Mouse (Mus musculus) intestine, postnatal 0 days (tissue): ENCODE measurements around the gene Ppbp. TPM values are rescaled to one million over a fixed set of nuclear protein-coding genes. Genes with fewer than 3 reads are reported as not detected.

Source experiments
- ATAC-seq: fragments of 200-750 bp; cut with Nextera tagmentation; 2 replicates; pipeline ENCODE4 v1.8.0; 2017; ENCODE audit warnings: mild to moderate bottlenecking, moderate TSS enrichment, moderate library complexity
- H3K27ac ChIP-seq: fragments of 300-500 bp; sonication (generic); 2 replicates; pipeline ENCODE4 v1.5.1; 2014; ENCODE audit warnings: mild to moderate bottlenecking, low read depth, low read length, moderate library complexity
- H3K27me3 ChIP-seq: fragments of 300-500 bp; sonication (generic); replicated peaks from 2 replicates; pipeline ENCODE4 v1.6.1; 2014; ENCODE audit warnings: low read length, mixed read lengths; ENCODE audit not compliant: control insufficient read depth, insufficient read depth
- H3K36me3 ChIP-seq: fragments of 300-500 bp; sonication (generic); 2 replicates; pipeline ENCODE4 v1.6.1; 2014; ENCODE audit warnings: mild to moderate bottlenecking, moderate library complexity; ENCODE audit not compliant: control insufficient read depth, insufficient read depth
- H3K4me1 ChIP-seq: fragments of 300-500 bp; sonication (generic); replicated peaks from 2 replicates; pipeline ENCODE4 v1.6.1; 2014; ENCODE audit warnings: antibody characterized with exemption, low read length, mixed read lengths; ENCODE audit not compliant: control insufficient read depth, insufficient read depth
- H3K4me2 ChIP-seq: fragments of 300-500 bp; sonication (generic); replicated peaks from 2 replicates; pipeline ENCODE4 v1.6.1; 2014; ENCODE audit warnings: low read depth, mild to moderate bottlenecking, moderate library complexity
- H3K4me3 ChIP-seq: fragments of 300-500 bp; sonication (generic); 2 replicates; pipeline ENCODE4 v1.5.1; 2014; ENCODE audit warnings: low read depth, low read length
- H3K9ac ChIP-seq: fragments of 300-500 bp; sonication (generic); 2 replicates; pipeline ENCODE4 v1.6.1; 2014; ENCODE audit warnings: mild to moderate bottlenecking, low read depth, low read length
- H3K9me3 ChIP-seq: fragments of 300-500 bp; sonication (generic); 2 replicates; pipeline ENCODE4 v1.6.1; 2016; ENCODE audit warnings: mixed run types; ENCODE audit not compliant: control insufficient read depth
- CTCF ChIP-seq: sonication (generic); IDR thresholded peaks from 2 replicates; pipeline ENCODE4 v1.5.1; 2016; ENCODE audit warnings: low read depth, mild to moderate bottlenecking, control low read depth, antibody characterized with exemption, moderate library complexity
- WGBS: fragments of 180-500 bp; shearing (Covaris S2); extraction: QIAGEN DNeasy Blood & Tissue Kit; methylation state at CpG from one replicate; pipeline ENCODE4 v1.1.7; 2014; 5-methylcytosine and 5-hydroxymethylcytosine counted together
- polyA plus RNA-seq: library from polyadenylated mRNA; unstranded; fragments of >200 nt; fragmentation: Nextera tagmentation; extraction: Ambion mirVana; gene quantifications from 2 replicates; pipeline ENCODE4 v1.2.1, GENCODE M21; 2015

The Ppbp gene
- polyA plus RNA-seq, 1 experiment from 2014 or later: 0.56 TPM

GRCm38 (mm10) chr5:90759077-90760065, 8.9 kb upstream of the Ppbp start, which contains the start of gene Cxcl5:
Gene Cxcl5, plus strand, starts transcription at chr5:90759360.
- H3K9ac ChIP-seq: no peak within 1 kb of the TSS
- peak within 1 kb of the TSS; percentile 32 for H3K4me3 ChIP-seq
- WGBS: 5% methylated on average over 32 of the region's 32 CpGs
- H3K36me3 ChIP-seq: no peaks in the 10 kb centered on the region
- ATAC-seq: peak; percentile 19; the same call in 1 of the 2 replicates
- H3K9me3 ChIP-seq: no peaks in the 10 kb centered on the region
- no peak for TF ChIP-seq CTCF
- H3K27ac ChIP-seq: 0 out of 2 replicates have a peak within 1 kb of the TSS, but pooled peaks have one; percentile 28
- H3K27me3 ChIP-seq: peaks cover 9% of the 10 kb centered on the region; the same call in 1 of the 2 replicates
- H3K4me2 ChIP-seq: peak within 1 kb of the TSS; percentile 74
- H3K4me1 ChIP-seq: peaks cover 4% of the 10 kb centered on the region

- H3K4me1 ChIP-seq: peaks cover 4% of the 10 kb centered on the region
- H3K27ac ChIP-seq: no peak overlapping the region
- no peak for TF ChIP-seq CTCF
- 35% methylated on average over 4 of the region's 4 CpGs for WGBS
- H3K9me3 ChIP-seq: no peaks in the 10 kb centered on the region
- H3K27me3 ChIP-seq: peaks cover 9% of the 10 kb centered on the region; the same call in 1 of the 2 replicates
- no peak overlapping the region for H3K9ac ChIP-seq
- no peak for ATAC-seq
- no peaks in the 10 kb centered on the region for H3K36me3 ChIP-seq
- H3K4me2 ChIP-seq: peak overlapping the region; percentile 74
- peak overlapping the region; percentile 32; the same call in 1 of the 2 replicates for H3K4me3 ChIP-seq
These were observed 8.0 kb upstream of the Ppbp start for GRCm38 (mm10) chr5:90760303-90760702.

DNA sequence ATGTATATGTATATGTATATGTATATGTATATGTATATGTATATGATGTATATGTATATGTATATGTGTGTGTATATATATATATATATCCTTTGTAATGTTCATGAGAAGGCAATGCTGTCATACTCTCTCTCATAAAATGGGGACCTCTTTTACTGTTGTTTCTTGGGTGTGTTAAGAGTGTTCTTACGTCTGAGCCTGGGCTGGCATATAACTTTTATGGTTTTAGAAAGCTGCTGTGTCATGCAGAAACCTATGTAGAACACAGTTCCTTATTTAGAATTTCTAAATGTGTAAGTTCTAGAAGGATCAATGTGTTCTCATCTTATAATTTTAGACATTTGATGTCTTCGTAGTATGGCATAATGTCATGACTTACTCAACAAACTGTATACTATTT, 7.5 kb upstream of the Ppbp start:
- H3K27ac ChIP-seq: no peak overlapping the region
- peaks cover 4% of the 10 kb centered on the region for H3K4me1 ChIP-seq
- H3K9me3 ChIP-seq: no peaks in the 10 kb centered on the region
- H3K4me2 ChIP-seq: no peak overlapping the region
- TF ChIP-seq CTCF: no peak
- H3K36me3 ChIP-seq: no peaks in the 10 kb centered on the region
- WGBS: 54% methylated on average over 2 of the region's 2 CpGs
- ATAC-seq: peak; percentile 68; the same call in 1 of the 2 replicates
- no peak overlapping the region for H3K9ac ChIP-seq
- peaks cover 9% of the 10 kb centered on the region; the same call in 1 of the 2 replicates for H3K27me3 ChIP-seq
- H3K4me3 ChIP-seq: no peak overlapping the region

GRCm38 (mm10) chr5:90761834-90762233, 6.5 kb upstream of the Ppbp start:
- peaks cover 9% of the 10 kb centered on the region; the same call in 1 of the 2 replicates for H3K27me3 ChIP-seq
- H3K27ac ChIP-seq: no peak overlapping the region
- H3K9me3 ChIP-seq: no peaks in the 10 kb centered on the region
- H3K4me1 ChIP-seq: peaks cover 4% of the 10 kb centered on the region
- no peaks in the 10 kb centered on the region for H3K36me3 ChIP-seq
- no peak overlapping the region for H3K9ac ChIP-seq
- no peak overlapping the region for H3K4me2 ChIP-seq
- no peak for TF ChIP-seq CTCF
- no peak for ATAC-seq
- H3K4me3 ChIP-seq: no peak overlapping the region
- WGBS: 92% methylated on average over 3 of the region's 3 CpGs

DNA sequence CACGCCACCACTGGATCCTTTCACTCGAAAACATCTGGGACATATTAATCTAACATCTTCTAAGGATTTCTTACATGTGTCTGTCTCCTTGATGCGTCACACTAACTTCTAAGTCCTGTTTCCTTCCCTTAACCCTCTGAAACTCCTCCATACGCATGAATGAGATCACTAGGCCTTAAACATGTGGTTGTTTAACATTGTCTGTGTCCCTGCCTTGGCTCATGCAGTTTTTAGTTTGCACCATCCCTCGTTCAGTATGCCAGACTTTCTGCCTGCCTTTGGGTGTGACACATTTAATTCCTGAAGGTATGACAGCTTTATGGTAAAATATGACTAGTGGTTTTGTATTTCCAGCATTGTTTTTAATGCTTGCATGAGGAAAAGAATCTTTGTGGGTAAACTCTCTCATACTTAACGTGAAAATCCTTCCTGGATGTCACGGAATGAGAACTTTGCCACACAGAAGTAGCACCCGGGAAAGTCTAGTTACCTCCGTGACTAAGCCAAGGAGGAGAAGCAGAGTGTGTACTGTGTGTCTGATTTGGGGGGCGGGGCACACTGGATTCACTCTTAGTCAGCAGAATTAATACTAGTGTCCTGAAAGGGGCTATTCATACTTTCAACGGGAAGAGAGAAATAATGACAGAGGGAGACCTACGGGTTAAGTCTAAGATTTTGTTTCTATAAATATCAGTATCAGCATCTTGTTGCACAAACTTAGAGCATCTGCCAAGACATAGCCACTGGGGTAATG, 4.2 kb upstream of the Ppbp start:
- Histone ChIP-seq H3K27me3 (peaks cover 5% of the 10 kb centered on the region; the same call in 1 of the 2 replicates), H3K4me1 (no peaks in the 10 kb centered on the region), H3K36me3 (no peaks in the 10 kb centered on the region), H3K27ac (no peak overlapping the region), H3K4me2 (no peak overlapping the region), H3K9ac (no peak overlapping the region), H3K9me3 (no peaks in the 10 kb centered on the region), H3K4me3 (no peak overlapping the region)
- WGBS: 69% methylated on average over 12 of the region's 12 CpGs
- no peak for TF ChIP-seq CTCF
- ATAC-seq: no peak
